Mouse (Mus musculus): ENCODE results near the gene Ppp1r1b.

Ppp1r1b gene

DNA sequence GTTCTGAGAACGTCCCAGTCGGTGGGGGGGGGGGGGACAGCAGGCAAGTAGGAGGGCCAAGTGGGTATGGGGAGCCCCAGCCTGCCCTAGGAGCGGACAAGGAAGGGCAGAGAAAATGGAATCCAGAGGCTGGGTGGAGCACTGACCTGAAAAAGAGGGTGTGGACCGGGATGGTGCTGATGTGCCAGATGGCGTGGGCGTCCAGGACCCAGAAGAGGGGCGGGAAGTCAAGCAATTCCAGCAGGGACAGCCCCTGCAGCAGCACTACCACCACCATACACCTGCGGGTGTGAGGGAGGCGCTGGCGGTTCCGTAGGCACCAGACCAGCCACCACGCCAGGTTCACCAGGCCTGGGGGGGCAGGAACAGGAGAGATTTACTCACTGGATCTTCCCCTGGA lies 41.9 kb downstream of the Ppp1r1b start:
- in situ Hi-C loops (cut with MboI; ENCODE audit: low sequenced_read_pairs): no loop called here

DNA sequence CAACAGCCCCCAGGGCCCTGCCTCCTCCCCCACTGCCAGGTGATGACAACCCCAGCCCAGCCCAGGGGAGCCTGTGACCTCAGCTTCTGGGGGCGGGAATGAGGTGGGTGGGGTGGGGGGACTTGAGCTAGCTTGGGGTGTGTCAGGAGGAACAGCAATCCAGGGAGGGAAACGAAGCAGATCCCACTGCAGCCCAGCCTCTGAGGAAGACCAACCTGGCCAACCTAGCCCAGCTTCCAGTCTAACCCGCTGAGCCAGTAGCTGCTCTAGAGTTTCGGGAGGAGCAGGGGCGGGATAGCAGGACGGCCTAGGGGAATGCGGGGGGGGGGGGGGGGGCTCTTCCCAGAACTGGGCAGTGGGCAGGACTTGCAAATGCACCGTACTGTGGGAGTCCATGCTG lies 43.8 kb downstream of the Ppp1r1b start:
- in situ Hi-C loops (cut with MboI; ENCODE audit: low sequenced_read_pairs): no loop called here

DNA sequence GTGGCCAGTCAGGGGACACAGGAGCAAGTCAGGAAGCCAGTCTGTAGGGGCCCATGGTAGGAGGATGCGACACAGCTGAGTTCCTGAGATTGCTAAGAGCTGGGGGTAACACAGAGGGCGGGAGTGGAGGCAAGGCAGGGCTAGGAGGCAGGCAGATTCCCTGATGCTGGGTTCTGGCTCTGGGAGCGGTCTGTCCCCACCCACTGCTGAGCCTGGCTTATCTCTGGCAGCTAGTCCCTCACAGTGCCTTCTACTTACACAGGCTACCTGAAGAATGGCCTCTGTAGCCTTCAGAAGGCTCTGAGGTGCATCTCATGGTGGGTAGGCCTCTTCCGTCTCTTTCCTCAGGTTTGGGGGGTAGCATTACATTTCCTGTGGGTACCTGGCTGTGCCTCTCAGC lies 44.4 kb downstream of the Ppp1r1b start:
- in situ Hi-C loops (cut with MboI; ENCODE audit: low sequenced_read_pairs): no loop called here

DNA sequence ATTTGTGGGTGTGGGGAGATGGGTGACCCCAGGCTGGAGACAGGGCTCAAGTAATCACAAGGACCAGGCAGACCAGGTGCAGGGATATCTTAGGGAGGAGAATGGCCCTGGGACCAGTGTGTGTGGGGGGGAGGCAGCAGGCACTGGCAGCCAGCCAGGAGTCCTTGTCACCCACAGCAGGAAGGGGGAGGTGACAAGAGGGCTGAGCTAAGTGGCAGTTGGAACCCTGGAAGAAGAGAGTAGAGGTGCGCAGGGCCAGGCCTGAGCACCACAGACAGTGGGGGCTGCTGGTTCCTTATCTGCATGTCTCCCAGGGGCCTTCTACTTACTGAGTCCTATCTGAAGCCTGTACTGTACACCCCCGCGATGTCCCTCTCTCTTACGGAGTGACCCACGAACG lies 45.1 kb downstream of the Ppp1r1b start:
- in situ Hi-C loops (cut with MboI; ENCODE audit: low sequenced_read_pairs): no loop called here

DNA sequence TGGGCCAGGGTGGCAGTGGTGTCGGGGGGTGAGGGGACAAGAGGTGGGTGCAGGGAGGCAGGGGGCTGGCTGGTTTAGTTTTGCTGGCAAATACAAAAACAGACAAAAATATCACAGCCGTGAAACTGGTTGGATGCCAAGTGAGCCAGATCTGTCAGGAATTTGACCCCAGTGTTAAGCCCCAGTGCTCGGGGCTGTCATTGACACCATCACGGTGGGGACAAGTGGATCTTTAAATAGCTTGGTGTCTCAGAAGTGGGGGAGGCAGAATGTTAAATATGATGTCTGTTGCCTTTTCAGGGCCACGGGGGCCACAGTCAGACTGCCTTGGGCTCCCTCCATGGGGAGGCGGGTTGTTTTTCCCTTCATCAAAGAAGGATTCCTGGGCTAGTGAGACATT lies 46.1 kb downstream of the Ppp1r1b start:
- in situ Hi-C loops (cut with MboI; ENCODE audit: low sequenced_read_pairs): no loop called here

DNA sequence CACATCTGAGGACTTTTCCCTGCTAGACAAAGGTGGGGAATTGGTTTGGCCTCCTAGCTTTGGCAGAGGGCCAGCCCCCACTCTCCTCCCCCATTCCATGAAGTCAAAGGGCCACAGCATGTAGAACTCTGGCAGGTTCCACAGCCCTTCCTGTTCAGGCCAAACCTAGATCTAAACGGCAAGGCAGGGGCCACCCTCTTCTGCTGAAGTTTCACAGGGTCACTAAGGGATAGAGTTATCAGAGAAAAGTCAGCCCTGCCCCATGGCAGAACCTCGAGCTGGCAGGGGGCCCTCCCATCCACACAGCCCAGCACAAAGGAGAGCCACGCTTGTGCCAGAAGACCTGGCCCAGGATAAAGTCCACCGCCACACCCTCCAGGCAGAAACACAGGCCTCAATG lies 46.8 kb downstream of the Ppp1r1b start:
- in situ Hi-C loops (cut with MboI; ENCODE audit: low sequenced_read_pairs): no loop called here

DNA sequence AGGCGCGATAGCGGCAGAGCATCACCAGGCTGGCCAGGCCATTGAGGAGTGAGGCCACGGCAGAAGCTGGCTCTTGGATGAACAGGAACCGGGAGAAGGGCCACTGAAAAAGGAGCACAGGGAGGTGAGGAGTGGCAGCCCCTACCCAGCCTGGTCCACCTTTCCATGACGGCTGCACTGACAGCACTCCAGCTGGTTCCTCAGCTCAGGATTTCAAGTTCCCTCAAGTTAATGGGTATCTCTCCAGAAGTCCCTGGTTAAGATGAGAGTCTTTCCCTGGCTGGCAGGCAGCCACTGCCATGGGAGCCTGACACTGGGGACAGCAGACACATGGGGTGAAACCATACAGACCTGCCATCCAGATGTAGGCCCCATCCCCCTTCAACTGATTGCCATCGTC lies 49.7 kb downstream of the Ppp1r1b start:
- in situ Hi-C loops (cut with MboI; ENCODE audit: low sequenced_read_pairs): no loop called here

DNA sequence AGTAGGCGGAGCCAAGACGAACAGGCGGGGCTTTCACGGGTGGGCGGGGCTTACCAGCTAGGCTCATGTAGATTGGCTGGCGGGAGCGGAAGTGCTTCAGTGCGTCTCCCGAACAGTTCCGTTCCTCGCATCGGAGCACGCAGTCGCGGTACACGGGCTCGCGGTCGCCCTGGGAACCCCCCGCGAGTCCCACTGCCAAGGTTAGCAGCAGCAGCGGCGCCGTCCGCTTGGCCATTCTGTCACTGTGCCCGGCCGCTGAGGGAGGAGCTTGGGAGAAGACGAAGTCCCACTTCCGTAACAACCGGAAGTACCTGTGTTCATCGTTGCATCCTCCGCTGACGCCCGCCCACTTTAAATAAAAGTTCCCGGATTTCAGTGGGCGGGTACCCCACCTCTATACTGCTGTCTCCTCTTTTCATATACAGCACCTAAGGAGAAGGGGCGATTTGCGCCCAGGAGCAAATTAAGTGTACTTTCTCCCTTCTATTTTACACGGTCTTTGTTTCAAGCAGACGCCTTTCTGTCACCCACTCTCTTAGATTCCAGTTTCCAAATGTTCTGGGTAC lies 52.0 kb downstream of the Ppp1r1b start, which contains the start of gene Pgap3:
TSS of gene Pgap3 (minus strand) at position 330 of the 566 bp plus-strand sequence.
- in situ Hi-C loops (cut with MboI; ENCODE audit: low sequenced_read_pairs): no loop called here

DNA sequence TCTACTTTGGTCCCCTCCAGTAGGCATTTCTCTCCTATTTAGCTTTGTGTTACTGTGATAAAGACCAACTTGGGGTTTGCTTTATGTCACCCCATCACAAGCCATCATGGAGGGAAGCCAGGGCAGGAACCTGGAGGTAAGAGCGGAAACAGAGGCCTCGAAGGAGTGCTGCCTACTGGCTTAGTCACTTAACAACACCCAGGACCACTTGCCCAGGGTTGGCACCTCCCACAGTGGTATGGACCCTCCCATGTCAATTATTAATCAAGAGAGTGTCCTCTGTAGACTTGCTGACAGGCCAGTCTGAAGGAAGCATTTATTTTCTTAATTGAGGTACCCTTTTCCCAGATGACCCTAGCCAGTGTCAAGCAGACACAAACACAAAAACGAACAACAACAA lies 52.6 kb downstream of the Ppp1r1b start:
- in situ Hi-C loops (cut with MboI; ENCODE audit: low sequenced_read_pairs): no loop called here

DNA sequence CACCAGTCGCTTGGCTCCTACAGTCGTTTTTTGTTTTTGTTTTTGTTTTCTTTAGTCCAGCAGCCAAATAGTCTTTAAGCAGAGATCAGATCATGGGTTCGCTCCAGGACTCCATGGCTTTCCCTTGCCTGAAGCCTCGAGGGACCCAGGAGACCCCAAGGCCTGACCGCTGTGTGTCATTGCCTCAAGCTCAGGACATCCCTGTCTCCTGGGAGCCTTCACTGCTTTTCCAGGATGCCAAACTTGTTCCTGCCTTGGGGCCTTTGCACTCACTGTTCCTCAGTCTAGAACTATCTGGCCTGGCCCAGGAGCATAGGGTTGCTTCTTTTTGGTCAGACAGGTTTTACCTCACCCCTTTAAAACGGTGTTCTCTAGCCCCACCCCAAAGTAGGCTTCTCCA lies 58.4 kb downstream of the Ppp1r1b start:
- in situ Hi-C loops (cut with MboI; ENCODE audit: low sequenced_read_pairs): no loop called here
